Comparison of ENCODE assay signal across 8 mouse cellular contexts in the genomic region with DNA sequence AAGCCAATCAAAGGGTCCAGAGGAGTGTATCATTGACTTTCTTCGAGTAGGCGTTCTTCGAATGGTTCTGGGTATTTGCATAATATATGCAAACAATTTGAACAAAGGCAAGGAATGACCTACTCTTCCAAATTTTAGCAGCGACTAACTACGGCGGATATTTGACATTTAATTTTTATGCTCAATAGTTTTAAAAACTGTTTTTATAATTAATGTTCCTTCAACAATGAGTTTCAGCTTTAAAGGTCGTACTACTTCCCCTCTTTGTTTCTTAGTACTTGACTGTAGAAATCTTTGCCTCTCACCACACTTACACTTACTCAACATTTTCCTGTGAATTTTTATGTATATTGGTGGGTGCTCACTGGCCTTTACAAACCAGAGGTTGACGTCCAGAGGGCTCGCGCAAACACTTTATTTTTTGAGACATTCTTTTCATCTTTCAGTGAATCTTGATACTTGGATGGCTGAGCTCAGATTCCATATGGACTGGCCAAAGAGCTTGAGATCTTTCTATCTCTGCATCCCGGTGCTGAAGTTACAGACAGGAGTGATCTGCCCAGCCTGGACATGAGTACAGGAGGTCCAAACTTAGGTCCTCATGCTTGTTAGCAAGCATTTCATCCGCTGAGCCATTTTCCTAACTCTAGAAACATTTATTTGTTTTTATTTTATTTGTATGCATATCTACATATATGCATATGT. TPM values are rescaled to one million over a fixed set of nuclear protein-coding genes. Genes with fewer than 3 reads are reported as not detected.
DNase-seq lines count a peak whose midpoint lies in the region; ATAC-seq and TF ChIP-seq lines count a peak whose summit lies in the region.

No protein-coding gene starts in this region.

- ATAC-seq in forebrain, postnatal 0 days = peak; percentile 86
- ATAC-seq in midbrain, embryonic 13.5 days = peak; percentile 83

- DNase-seq in kidney, adult 2 months = no peak
- no peak for DNase-seq in kidney, postnatal 25 days
- DNase-seq in MEL (ENCODE audit: low read depth, low spot score) = no peak
- DNase-seq in forebrain, postnatal 0 days = no peak
- DNase-seq in left cerebral cortex, adult 11 months (ENCODE audit: low spot score) = no peak
- DNase-seq in urinary bladder, postnatal 10 days (ENCODE audit: low spot score) = no peak
- DNase-seq in layer of hippocampus, postnatal 14 days (ENCODE audit: low spot score in 2 of 2) = no peak

- no peaks in the 10 kb centered on the region for H3K9me3 ChIP-seq in MEL (replicated peaks; ENCODE audit: insufficient read depth, low read length)
- H3K9me3 ChIP-seq in forebrain, postnatal 0 days (ENCODE audit: low read length) = no peaks in the 10 kb centered on the region
- H3K9me3 ChIP-seq in midbrain, embryonic 13.5 days = no peaks in the 10 kb centered on the region

- peaks cover 20% of the 10 kb centered on the region for H3K4me1 ChIP-seq in kidney, adult 2 months (ENCODE audit: control insufficient read depth, insufficient read depth, low read length)
- H3K4me1 ChIP-seq in MEL (ENCODE audit: control insufficient read depth in 1 of 2, insufficient read depth in 2 of 2, low read length in 2 of 2) = peaks cover 3 to 13% of the 10 kb centered on the region in 2 experiments; a peak in 3 of 4 replicates
- H3K4me1 ChIP-seq in forebrain, postnatal 0 days (ENCODE audit: insufficient read depth) = peaks cover 17% of the 10 kb centered on the region
- H3K4me1 ChIP-seq in midbrain, embryonic 13.5 days (replicated peaks) = peaks cover 35% of the 10 kb centered on the region

- peaks cover 43% of the 10 kb centered on the region for H3K79me2 ChIP-seq in MEL (ENCODE audit: control insufficient read depth, insufficient read depth, low read length, poor library complexity)

- no peak for TF ChIP-seq CTCF in kidney, adult 2 months (conservative IDR thresholded peaks at IDR 0.05; ENCODE audit: insufficient read depth, insufficient read length, low read depth, low read length)
- TF ChIP-seq CTCF in MEL (IDR thresholded peaks at IDR 0.05 in 2 of 3, conservative IDR thresholded peaks at IDR 0.05 in 1 of 3; ENCODE audit: control insufficient read depth in 1 of 3, insufficient read depth in 1 of 3, low read depth in 2 of 3, low read length in 3 of 3, poor library complexity in 1 of 3, severe bottlenecking in 1 of 3) = no peak
- TF ChIP-seq CTCF in forebrain, postnatal 0 days (IDR thresholded peaks at IDR 0.05; ENCODE audit: low read depth) = no peak

- no peak; a peak in 2 of 4 replicates for TF ChIP-seq EP300 in MEL (IDR thresholded peaks at IDR 0.05; ENCODE audit: low read depth in 1 of 2, low read length in 2 of 2)

- peak overlapping the region; percentile 70; the same call in 1 of the 2 replicates for H3K27ac ChIP-seq in kidney, adult 2 months (ENCODE audit: insufficient read depth, low read depth, low read length)
- peak overlapping the region; percentile 96 for H3K27ac ChIP-seq in MEL (ENCODE audit: control insufficient read depth, low read depth, low read length)
- H3K27ac ChIP-seq in forebrain, postnatal 0 days (ENCODE audit: low read depth, low read length) = peak overlapping the region; percentile 93
- peak overlapping the region; percentile 97 for H3K27ac ChIP-seq in midbrain, embryonic 13.5 days

- TF ChIP-seq RAD21 in MEL (IDR thresholded peaks at IDR 0.05; ENCODE audit: low read depth, low read length) = no peak

- 13% methylated on average over 12 of the region's 12 CpGs for WGBS in kidney, adult 2 months
- 20% methylated on average over 12 of the region's 12 CpGs for whole genome bisulfite sequencing in forebrain, postnatal 0 days
- 24% methylated on average over 12 of the region's 12 CpGs for WGBS in midbrain, embryonic 13.5 days

- peak overlapping the region; percentile 58; the same call in 1 of the 2 replicates for H3K4me3 ChIP-seq in kidney, adult 2 months (ENCODE audit: insufficient read depth, low read depth, low read length)
- peak overlapping the region; percentile 89 to 92 for H3K4me3 ChIP-seq in MEL (ENCODE audit: control insufficient read depth in 1 of 2, insufficient read depth in 1 of 2, low read depth in 2 of 2, low read length in 2 of 2)
- peak overlapping the region; percentile 94 for H3K4me3 ChIP-seq in forebrain, postnatal 0 days (ENCODE audit: low read depth, low read length)
- H3K4me3 ChIP-seq in midbrain, embryonic 13.5 days (replicated peaks) = peak overlapping the region; percentile 99

- TF ChIP-seq POLR2A in kidney, adult 2 months (IDR thresholded peaks at IDR 0.05; ENCODE audit: low read depth, low read length) = no peak
- no peak; a peak in 1 of 4 replicates for TF ChIP-seq POLR2A in MEL (IDR thresholded peaks at IDR 0.05; ENCODE audit: control insufficient read depth in 1 of 2, insufficient read depth in 1 of 2, low read depth in 1 of 2, low read length in 2 of 2, poor library complexity in 1 of 2)

- H3K9ac ChIP-seq in MEL (ENCODE audit: control insufficient read depth, low read depth, low read length, poor library complexity, severe bottlenecking) = peak overlapping the region; percentile 85
- peak overlapping the region; percentile 46 for H3K9ac ChIP-seq in forebrain, postnatal 0 days
- peak overlapping the region; percentile 67 for H3K9ac ChIP-seq in midbrain, embryonic 13.5 days (replicated peaks)

- no peaks in the 10 kb centered on the region for H3K27me3 ChIP-seq in kidney, adult 2 months (replicated peaks; ENCODE audit: control insufficient read depth, insufficient read depth, low read length)
- no peaks in the 10 kb centered on the region for H3K27me3 ChIP-seq in MEL (ENCODE audit: control insufficient read depth in 1 of 2, insufficient read depth in 2 of 2, low read length in 2 of 2)
- H3K27me3 ChIP-seq in forebrain, postnatal 0 days (ENCODE audit: insufficient read depth, low read length) = no peaks in the 10 kb centered on the region
- H3K27me3 ChIP-seq in midbrain, embryonic 13.5 days = no peaks in the 10 kb centered on the region

- peak overlapping the region; percentile 53 for H3K4me2 ChIP-seq in forebrain, postnatal 0 days (ENCODE audit: low read depth)
- peak overlapping the region; percentile 91 for H3K4me2 ChIP-seq in midbrain, embryonic 13.5 days (replicated peaks)

- peaks cover 6% of the 10 kb centered on the region for H3K36me3 ChIP-seq in kidney, adult 2 months (ENCODE audit: control insufficient read depth, insufficient read depth, low read length)
- peaks cover 13 to 21% of the 10 kb centered on the region in 2 experiments for H3K36me3 ChIP-seq in MEL (ENCODE audit: control insufficient read depth in 1 of 2, insufficient read depth in 2 of 2, low read length in 2 of 2)
- peaks cover 21% of the 10 kb centered on the region for H3K36me3 ChIP-seq in forebrain, postnatal 0 days (ENCODE audit: insufficient read depth)
- H3K36me3 ChIP-seq in midbrain, embryonic 13.5 days = peaks cover 16% of the 10 kb centered on the region

RNA-seq across cellular contexts. Expression of a gene that starts 0.9 kb away (rescaled TPM):
- 237 and 272 TPM in 2 replicates for polyA plus RNA-seq in kidney, adult 2 months (2012; rRNA removed)
- 87.6 and 102 TPM in 2 replicates for total RNA-seq in MEL (2012; rRNA removed)
- polyA plus RNA-seq in MEL (2012; ENCODE audit: insufficient read depth in 1 of 2, insufficient read length in 2 of 2, low read depth in 1 of 2, low replicate concordance in 2 of 2, missing spikeins in 1 of 2) = 100 to 1,000 TPM in 1 of 2 experiments, 10 to 100 TPM in 1; 71.0 to 663 TPM
- total RNA-seq in forebrain, postnatal 0 days (2014; rRNA removed) = 112 and 155 TPM in 2 replicates
- 56.7 and 85.3 TPM in 2 replicates for polyA plus RNA-seq in forebrain, postnatal 0 days (2015; fragmentation: Nextera tagmentation; extraction: Ambion mirVana)
- 209 and 228 TPM in 2 replicates for polyA plus RNA-seq in midbrain, embryonic 13.5 days (2015; fragmentation: Nextera tagmentation; extraction: Ambion mirVana)
- 100 to 1,000 TPM; 305 to 314 TPM for total RNA-seq in layer of hippocampus, postnatal 14 days (2021)

RNA-seq across cellular contexts. Expression of a gene that starts 10.3 kb away (rescaled TPM):
- 0.65 and 2.6 TPM in 2 replicates for polyA plus RNA-seq in kidney, adult 2 months (2012; rRNA removed)
- total RNA-seq in MEL (2012; rRNA removed) = 0.29 and 0.42 TPM in 2 replicates
- under 1 TPM in 1 of 2 experiments, not detected in 1; 0.45 TPM for polyA plus RNA-seq in MEL (2012; ENCODE audit: insufficient read depth in 1 of 2, insufficient read length in 2 of 2, low read depth in 1 of 2, low replicate concordance in 2 of 2, missing spikeins in 1 of 2)
- total RNA-seq in forebrain, postnatal 0 days (2014; rRNA removed) = 1.9 and 3.6 TPM in 2 replicates
- 8.4 and 10.0 TPM in 2 replicates for polyA plus RNA-seq in forebrain, postnatal 0 days (2015; fragmentation: Nextera tagmentation; extraction: Ambion mirVana)
- 4.9 and 7.0 TPM in 2 replicates for polyA plus RNA-seq in midbrain, embryonic 13.5 days (2015; fragmentation: Nextera tagmentation; extraction: Ambion mirVana)
- 10 to 100 TPM in 1 of 2 experiments, 1 to 10 TPM in 1; 9.9 to 10.4 TPM for total RNA-seq in layer of hippocampus, postnatal 14 days (2021)

RNA-seq across cellular contexts. Expression of a gene that starts 22.6 kb away (rescaled TPM):
- 9.4 and 17.7 TPM in 2 replicates for polyA plus RNA-seq in kidney, adult 2 months (2012; rRNA removed)
- total RNA-seq in MEL (2012; rRNA removed) = 15.2 and 16.9 TPM in 2 replicates
- 10 to 100 TPM in 1 of 2 experiments, not detected in 1; 29.0 TPM for polyA plus RNA-seq in MEL (2012; ENCODE audit: insufficient read depth in 1 of 2, insufficient read length in 2 of 2, low read depth in 1 of 2, low replicate concordance in 2 of 2, missing spikeins in 1 of 2)
- 15.7 and 17.4 TPM in 2 replicates for total RNA-seq in forebrain, postnatal 0 days (2014; rRNA removed)
- polyA plus RNA-seq in forebrain, postnatal 0 days (2015; fragmentation: Nextera tagmentation; extraction: Ambion mirVana) = 11.4 and 12.7 TPM in 2 replicates
- polyA plus RNA-seq in midbrain, embryonic 13.5 days (2015; fragmentation: Nextera tagmentation; extraction: Ambion mirVana) = 4.8 and 7.1 TPM in 2 replicates
- total RNA-seq in layer of hippocampus, postnatal 14 days (2021) = 10 to 100 TPM in 1 of 2 experiments, 1 to 10 TPM in 1; 8.2 to 12.1 TPM

RNA-seq across cellular contexts. Expression of a gene that starts 28.6 kb away (rescaled TPM):
- 2.5 and 20.9 TPM in 2 replicates for polyA plus RNA-seq in kidney, adult 2 months (2012; rRNA removed)
- 0.75 and 1.1 TPM in 2 replicates for total RNA-seq in MEL (2012; rRNA removed)
- polyA plus RNA-seq in MEL (2012; ENCODE audit: insufficient read depth in 1 of 2, insufficient read length in 2 of 2, low read depth in 1 of 2, low replicate concordance in 2 of 2, missing spikeins in 1 of 2) = 1 to 10 TPM in 1 of 2 experiments, not detected in 1; 1.5 TPM
- total RNA-seq in forebrain, postnatal 0 days (2014; rRNA removed) = 0.76 and 1.1 TPM in 2 replicates
- 0.64 and 1.1 TPM in 2 replicates for polyA plus RNA-seq in forebrain, postnatal 0 days (2015; fragmentation: Nextera tagmentation; extraction: Ambion mirVana)
- polyA plus RNA-seq in midbrain, embryonic 13.5 days (2015; fragmentation: Nextera tagmentation; extraction: Ambion mirVana) = 0.35 and 0.76 TPM in 2 replicates
- total RNA-seq in layer of hippocampus, postnatal 14 days (2021) = 1 to 10 TPM in 1 of 2 experiments, under 1 TPM in 1; 0.55 to 1.0 TPM

RNA-seq across cellular contexts. Expression of a gene that starts 30.6 kb away (rescaled TPM):
- polyA plus RNA-seq in kidney, adult 2 months (2012; rRNA removed) = 145 and 160 TPM in 2 replicates
- 98.2 and 102 TPM in 2 replicates for total RNA-seq in MEL (2012; rRNA removed)
- 100 to 1,000 TPM in 1 of 2 experiments, not detected in 1; 283 TPM for polyA plus RNA-seq in MEL (2012; ENCODE audit: insufficient read depth in 1 of 2, insufficient read length in 2 of 2, low read depth in 1 of 2, low replicate concordance in 2 of 2, missing spikeins in 1 of 2)
- 285 and 340 TPM in 2 replicates for total RNA-seq in forebrain, postnatal 0 days (2014; rRNA removed)
- 68.2 and 71.9 TPM in 2 replicates for polyA plus RNA-seq in forebrain, postnatal 0 days (2015; fragmentation: Nextera tagmentation; extraction: Ambion mirVana)
- polyA plus RNA-seq in midbrain, embryonic 13.5 days (2015; fragmentation: Nextera tagmentation; extraction: Ambion mirVana) = 93.7 and 93.9 TPM in 2 replicates
- total RNA-seq in layer of hippocampus, postnatal 14 days (2021) = 100 to 1,000 TPM; 289 TPM
